Mouse (Mus musculus) liver, embryonic 11.5 days (tissue): ENCODE results near the gene Gm7694. TPM values are rescaled to one million over a fixed set of nuclear protein-coding genes. Genes with fewer than 3 reads are reported as not detected.

ENCODE experiments used
- ATAC-seq: fragments of 200-750 bp; cut with Nextera tagmentation; replicated peaks from 2 replicates; pipeline ENCODE4 v1.8.0; 2017; ENCODE audit warnings: moderate number of reproducible peaks, mild to moderate bottlenecking, moderate TSS enrichment, moderate library complexity; ENCODE audit not compliant: low FRiP score
- DNase-seq: peaks from one replicate; pipeline ENCODE4 v3.0.0-alpha.2; 2017; ENCODE audit warnings: low spot score
- H3K27ac ChIP-seq: fragments of 300-500 bp; sonication (generic); 2 replicates; pipeline ENCODE4 v1.5.1; 2014; ENCODE audit warnings: mild to moderate bottlenecking, low read depth, low read length, control low read depth
- H3K27me3 ChIP-seq: fragments of 300-500 bp; sonication (generic); replicated peaks from 2 replicates; pipeline ENCODE4 v1.6.1; 2014; ENCODE audit warnings: low read length, mixed read lengths; ENCODE audit not compliant: control insufficient read depth, insufficient read depth
- H3K36me3 ChIP-seq: fragments of 300-500 bp; sonication (generic); 2 replicates; pipeline ENCODE4 v1.6.1; 2014; ENCODE audit warnings: mild to moderate bottlenecking, low read length, moderate library complexity, mixed read lengths; ENCODE audit not compliant: control insufficient read depth, insufficient read depth
- H3K4me1 ChIP-seq: fragments of 300-500 bp; sonication (generic); replicated peaks from 2 replicates; pipeline ENCODE4 v1.6.1; 2014; ENCODE audit warnings: low read length, mixed read lengths; ENCODE audit not compliant: control insufficient read depth, insufficient read depth
- H3K4me2 ChIP-seq: fragments of 300-500 bp; sonication (generic); 2 replicates; pipeline ENCODE4 v1.6.1; 2014; ENCODE audit warnings: mild to moderate bottlenecking, control low read depth, moderate library complexity
- H3K4me3 ChIP-seq: fragments of 300-500 bp; sonication (generic); 2 replicates; pipeline ENCODE4 v1.5.1; 2014; ENCODE audit warnings: low read depth, low read length, control low read depth
- H3K9ac ChIP-seq: fragments of 300-500 bp; sonication (generic); 2 replicates; pipeline ENCODE4 v1.6.1; 2014; ENCODE audit warnings: low read depth, low read length, control low read depth
- H3K9me3 ChIP-seq: fragments of 300-500 bp; sonication (generic); 2 replicates; pipeline ENCODE4 v1.6.1; 2016; ENCODE audit warnings: low read length, inconsistent platforms, mixed read lengths; ENCODE audit not compliant: control insufficient read depth
- WGBS: fragments of 180-500 bp; shearing (Covaris S2); extraction: QIAGEN DNeasy Blood & Tissue Kit; methylation state at CpG from one replicate; pipeline ENCODE4 v1.1.7; 2014; 5-methylcytosine and 5-hydroxymethylcytosine counted together
- polyA plus RNA-seq: library from polyadenylated mRNA; unstranded; fragments of >200 nt; fragmentation: Nextera tagmentation; extraction: Ambion mirVana; gene quantifications from 2 replicates; pipeline ENCODE4 v1.2.1, GENCODE M21; 2014

Gene Gm7694
- polyA plus RNA-seq, 1 experiment from 2014 or later: 2.7 TPM

DNA sequence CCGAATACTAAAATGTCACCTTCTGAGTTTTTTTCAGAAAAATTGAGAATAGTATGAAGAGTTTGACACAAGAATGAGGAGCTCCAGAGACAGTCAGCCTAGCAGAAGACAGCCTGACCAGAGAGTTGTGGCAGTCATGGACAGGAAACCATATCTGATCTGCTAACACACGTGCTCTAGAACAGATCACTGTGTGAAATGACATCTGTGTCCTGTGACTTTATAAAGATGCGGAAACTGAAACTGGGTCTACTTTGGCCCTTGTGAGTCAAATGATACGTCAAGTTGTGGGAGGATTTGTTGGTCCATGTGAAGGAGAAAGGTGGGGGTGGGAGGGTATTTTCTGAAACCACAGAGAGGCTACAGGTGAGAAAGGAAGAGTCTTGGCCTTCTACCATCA is 35.4 kb downstream of the Gm7694 start:
- no peak overlapping the region for H3K27ac ChIP-seq
- H3K4me3 ChIP-seq: no peak overlapping the region
- H3K9me3 ChIP-seq: peaks cover 3% of the 10 kb centered on the region
- no peak for DNase-seq
- no peaks in the 10 kb centered on the region for H3K36me3 ChIP-seq
- H3K4me2 ChIP-seq: no peak overlapping the region
- no peak overlapping the region for H3K9ac ChIP-seq
- 71% methylated on average over 4 of the region's 4 CpGs for WGBS
- H3K27me3 ChIP-seq: no peaks in the 10 kb centered on the region
- ATAC-seq: no peak
- H3K4me1 ChIP-seq: no peaks in the 10 kb centered on the region

DNA sequence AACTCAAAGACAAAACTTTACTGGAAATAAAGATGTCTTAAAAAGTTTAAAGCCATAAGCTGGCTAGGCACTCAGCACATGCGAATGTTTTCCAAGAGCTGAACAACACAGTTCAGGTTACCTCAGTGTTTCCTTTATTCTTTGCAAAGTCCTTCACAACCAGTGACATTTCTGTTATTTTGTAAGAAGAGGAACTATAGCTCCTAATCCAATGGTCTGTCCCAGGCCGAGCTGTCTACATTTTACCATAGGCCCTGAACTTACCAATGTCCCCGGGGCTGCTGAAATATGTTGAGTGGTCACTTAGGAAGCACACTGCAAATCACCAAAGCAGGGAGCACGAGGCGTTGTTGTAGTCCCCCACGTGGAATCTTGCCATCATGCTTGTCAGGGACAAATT is 35.9 kb downstream of the Gm7694 start:
- Histone ChIP-seq H3K9me3 (peaks cover 3% of the 10 kb centered on the region), H3K27ac (no peak overlapping the region), H3K9ac (no peak overlapping the region), H3K27me3 (no peaks in the 10 kb centered on the region), H3K4me3 (no peak overlapping the region), H3K4me2 (no peak overlapping the region), H3K4me1 (no peaks in the 10 kb centered on the region), H3K36me3 (no peaks in the 10 kb centered on the region)
- ATAC-seq (no peak), DNase-seq (no peak)
- 75% methylated on average over 6 of the region's 6 CpGs for WGBS

DNA sequence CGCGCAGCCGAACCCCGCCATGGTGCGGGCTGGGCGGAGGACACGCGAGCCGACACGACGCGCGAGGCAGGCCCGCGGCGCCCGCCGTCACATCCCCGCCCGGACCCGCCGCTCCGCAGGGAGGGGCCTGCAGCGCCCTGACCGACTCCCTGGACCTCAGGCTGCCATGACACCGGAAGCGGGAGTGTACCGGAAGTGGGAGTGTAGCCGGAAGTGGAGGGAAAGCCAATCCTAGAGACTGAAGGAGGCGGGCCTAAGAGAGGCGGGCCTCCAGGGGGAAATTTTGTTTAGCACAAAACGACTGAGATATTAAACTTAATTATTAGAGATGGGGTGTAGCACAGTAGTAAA is 50.6 kb downstream of the Gm7694 start:
- H3K4me3 ChIP-seq: peak overlapping the region; percentile 69
- DNase-seq: peak; percentile 83
- peak overlapping the region; percentile 67 for H3K4me2 ChIP-seq
- H3K9me3 ChIP-seq: no peaks in the 10 kb centered on the region
- H3K36me3 ChIP-seq: no peaks in the 10 kb centered on the region
- H3K27ac ChIP-seq: no peak overlapping the region
- no peaks in the 10 kb centered on the region for H3K4me1 ChIP-seq
- H3K9ac ChIP-seq: peak overlapping the region; percentile 72
- ATAC-seq: peak; percentile 94
- no peaks in the 10 kb centered on the region for H3K27me3 ChIP-seq
- 6% methylated on average over 32 of the region's 32 CpGs for WGBS

GRCm38 (mm10) chr1:170254893-170255559 is 51.1 kb downstream of the Gm7694 start:
- Histone ChIP-seq H3K9ac (peak overlapping the region; percentile 72), H3K4me3 (peak overlapping the region; percentile 69), H3K27ac (no peak overlapping the region), H3K9me3 (no peaks in the 10 kb centered on the region), H3K4me1 (no peaks in the 10 kb centered on the region), H3K4me2 (peak overlapping the region; percentile 67), H3K27me3 (no peaks in the 10 kb centered on the region), H3K36me3 (no peaks in the 10 kb centered on the region)
- ATAC-seq (peak; percentile 10), DNase-seq (no peak)
- 28% methylated on average over 30 of the region's 30 CpGs for WGBS

Other genes starting within 250 kb of the Gm7694 start
- 7.1 and 9.8 TPM in 2 replicates for gene Ddr2, start 195.6 kb downstream of the Gm7694 start, polyA plus RNA-seq
- gene Uap1, start 131.4 kb downstream of the Gm7694 start, polyA plus RNA-seq: 59.6 and 60.0 TPM in 2 replicates
- 16.0 and 17.0 TPM in 2 replicates for gene Uhmk1, start 90.9 kb downstream of the Gm7694 start, polyA plus RNA-seq
- gene Sh2d1b2, start 73.6 kb downstream of the Gm7694 start, polyA plus RNA-seq: not detected in 2 replicates
- gene Sh2d1b1, start 29.0 kb downstream of the Gm7694 start, polyA plus RNA-seq: 0.12 TPM in 1 of 2 replicates, not detected in the other
- gene Spata46, start 2.5 kb upstream of the Gm7694 start, polyA plus RNA-seq: 0.84 and 1.1 TPM in 2 replicates